Mouse (Mus musculus) retina, postnatal 7 days (tissue): ENCODE measurements around the gene Olfr714.
A peak's percentile ranks its signal among the peaks of the same experiment; 100 is the strongest.
"Not testable (repeated sequence)": the region's sequence is repeated elsewhere in the genome, so short reads cannot be mapped to it uniquely, and the experiment has no call there.

ENCODE experiments used
- DNase-seq: peaks from one replicate; pipeline ENCODE4 v3.0.0-alpha.2; 2012; ENCODE audit warnings: low read depth, low spot score

Gene Olfr714

GRCm38 (mm10) chr7:107070681-107071080 is at the start of gene Olfr714:
Gene Olfr714, plus strand, starts transcription at chr7:107070981.
- no peak for DNase-seq

- DNase-seq = no peak
Observed at GRCm38 (mm10) chr7:107030874-107031273, 39.9 kb upstream of the Olfr714 start, which contains the start of gene Olfr713. Gene Olfr713, plus strand, starts transcription at chr7:107031174.

DNA sequence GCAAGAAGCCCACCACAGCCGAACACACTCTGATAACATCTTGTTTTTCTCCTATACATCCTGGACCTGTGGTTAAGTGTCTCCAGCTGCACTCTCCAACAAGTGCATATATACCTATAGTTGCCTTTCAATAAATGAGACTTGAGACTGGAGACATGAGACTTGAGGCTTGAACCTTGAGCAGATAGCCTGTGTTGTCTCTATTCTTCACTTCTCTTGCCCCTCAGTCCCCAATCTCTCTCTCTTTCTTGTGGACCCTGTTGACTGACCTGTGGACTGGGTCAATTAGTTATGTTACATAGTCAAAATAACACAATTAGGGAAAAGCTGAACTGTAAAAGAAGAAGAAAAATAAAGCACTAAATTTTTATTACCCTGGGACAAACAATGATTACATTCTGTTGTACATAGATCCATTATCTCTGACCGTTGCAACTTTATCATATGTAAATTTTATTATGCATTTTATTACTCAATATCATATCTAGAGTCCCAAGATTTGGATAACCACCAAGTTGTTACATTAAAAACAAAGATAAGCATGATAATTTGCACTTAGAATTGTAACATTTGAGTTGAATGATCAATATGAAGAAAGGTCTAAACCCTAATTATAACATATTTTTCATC is 30.7 kb upstream of the Olfr714 start:
- no peak for DNase-seq

GRCm38 (mm10) chr7:107043136-107043535 is 27.6 kb upstream of the Olfr714 start:
- no peak for DNase-seq

- no peak for DNase-seq
Observed at GRCm38 (mm10) chr7:107044407-107044806, 26.4 kb upstream of the Olfr714 start.

DNA sequence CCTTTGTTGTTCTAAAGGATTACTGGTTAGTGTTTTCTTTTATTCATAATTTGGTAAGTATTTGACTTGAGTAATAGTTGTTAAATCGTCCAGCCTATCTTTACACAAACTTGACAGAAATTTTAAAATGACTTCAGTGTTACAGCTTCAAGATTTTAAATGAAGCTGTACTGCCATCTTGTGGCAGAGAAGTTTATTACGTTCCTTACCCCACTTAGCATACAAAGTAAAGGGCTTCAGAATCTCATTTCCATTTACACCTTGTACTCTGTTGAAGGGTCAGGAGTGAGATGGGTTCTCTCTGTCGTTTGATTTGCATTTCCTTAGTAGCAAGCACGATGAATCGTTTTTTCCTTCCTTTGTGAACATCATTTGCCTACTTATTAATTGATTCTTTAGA is 24.9 kb upstream of the Olfr714 start:
- DNase-seq = peak; percentile 16

GRCm38 (mm10) chr7:107047578-107047977 is 23.2 kb upstream of the Olfr714 start:
- DNase-seq = no peak

- no peak for DNase-seq
Observed at GRCm38 (mm10) chr7:107092920-107093319, 22.1 kb downstream of the Olfr714 start, which contains the start of gene Olfr17. Gene Olfr17, plus strand, starts transcription at chr7:107093220.

GRCm38 (mm10) chr7:107110269-107110668 is 39.5 kb downstream of the Olfr714 start, which contains the start of gene Olfr715b:
Gene Olfr715b, minus strand, starts transcription at chr7:107110369.
- DNase-seq = not testable (repeated sequence)
